Mouse (Mus musculus) liver, embryonic 15.5 days (tissue): ENCODE results near the gene Mrm3. TPM values are rescaled to one million over a fixed set of nuclear protein-coding genes. Genes with fewer than 3 reads are reported as not detected.
A peak's percentile ranks its signal among the peaks of the same experiment; 100 is the strongest.

Experiments
- ATAC-seq: fragments of 200-750 bp; cut with Nextera tagmentation; 2 replicates; pipeline ENCODE4 v1.8.0; 2017; ENCODE audit warnings: moderate number of reproducible peaks, mild to moderate bottlenecking, moderate library complexity; ENCODE audit not compliant: insufficient read depth
- H3K27ac ChIP-seq: fragments of 300-500 bp; sonication (generic); replicated peaks from 2 replicates; pipeline ENCODE4 v1.5.1; 2015; ENCODE audit warnings: mild to moderate bottlenecking, inconsistent platforms
- H3K27me3 ChIP-seq: fragments of 300-500 bp; sonication (generic); 2 replicates; pipeline ENCODE4 v1.6.1; 2015; ENCODE audit warnings: mild to moderate bottlenecking, inconsistent platforms
- H3K36me3 ChIP-seq: fragments of 300-500 bp; sonication (generic); replicated peaks from 2 replicates; pipeline ENCODE4 v1.6.1; 2015; ENCODE audit warnings: moderate library complexity, mild to moderate bottlenecking, inconsistent platforms
- H3K4me1 ChIP-seq: fragments of 300-500 bp; sonication (generic); replicated peaks from 2 replicates; pipeline ENCODE4 v1.6.1; 2015; ENCODE audit warnings: inconsistent platforms
- H3K4me2 ChIP-seq: fragments of 300-500 bp; sonication (generic); 2 replicates; pipeline ENCODE4 v1.6.1; 2015; ENCODE audit warnings: moderate library complexity, mild to moderate bottlenecking, inconsistent platforms
- H3K4me3 ChIP-seq: fragments of 300-500 bp; sonication (generic); replicated peaks from 2 replicates; pipeline ENCODE4 v1.5.1; 2015; ENCODE audit warnings: mild to moderate bottlenecking, inconsistent platforms
- H3K9ac ChIP-seq: fragments of 300-500 bp; sonication (generic); 2 replicates; pipeline ENCODE4 v1.6.1; 2015; ENCODE audit warnings: moderate library complexity, mild to moderate bottlenecking, inconsistent platforms
- H3K9me3 ChIP-seq: fragments of 300-500 bp; sonication (generic); replicated peaks from 2 replicates; pipeline ENCODE4 v1.6.1; 2016; ENCODE audit warnings: inconsistent platforms
- WGBS: fragments of 180-500 bp; shearing (Covaris S2); methylation state at CpG from one replicate; pipeline ENCODE4 v1.1.7; 2015; ENCODE audit warnings: mixed read lengths; ENCODE audit not compliant: insufficient replicate concordance; 5-methylcytosine and 5-hydroxymethylcytosine counted together
- polyA plus RNA-seq: library from polyadenylated mRNA; unstranded; fragments of >200 nt; fragmentation: Nextera tagmentation; extraction: Ambion mirVana; gene quantifications from 2 replicates; pipeline ENCODE4 v1.2.1, GENCODE M21; 2015

Gene Mrm3
- polyA plus RNA-seq, 1 experiment from 2014 or later, result 14.1 TPM

DNA sequence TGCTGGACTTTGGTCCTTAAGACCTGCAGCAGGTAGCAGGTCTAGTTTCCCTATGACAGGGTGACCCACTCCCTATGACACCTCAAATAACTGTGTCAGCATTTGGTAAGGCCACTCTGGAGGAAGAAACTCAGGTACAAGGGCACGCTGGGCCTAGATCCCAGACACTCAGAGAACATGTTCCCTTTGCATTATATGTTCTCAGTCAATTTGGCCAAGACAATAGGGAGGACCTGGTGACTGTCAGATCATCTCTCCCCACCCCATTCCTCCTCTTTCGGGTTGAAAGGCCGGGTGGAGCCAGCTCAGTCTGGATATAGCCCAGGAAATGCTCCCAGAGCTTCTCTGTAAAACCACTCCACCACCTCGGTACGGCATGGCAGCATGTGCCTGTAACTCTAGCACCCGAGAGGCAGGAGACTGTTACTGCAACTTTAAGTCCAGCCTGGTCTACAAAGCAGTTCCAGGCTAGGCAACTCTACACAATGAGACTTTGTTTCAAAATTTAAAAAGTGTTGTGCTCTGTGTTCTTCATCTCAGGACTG lies 25.1 kb downstream of the Mrm3 start:
- Histone ChIP-seq H3K27me3 (no peaks in the 10 kb centered on the region), H3K4me3 (no peak overlapping the region), H3K27ac (peak overlapping the region; percentile 29; the same call in 1 of the 2 replicates), H3K9ac (no peak overlapping the region), H3K4me1 (no peaks in the 10 kb centered on the region), H3K9me3 (no peaks in the 10 kb centered on the region), H3K4me2 (no peak overlapping the region), H3K36me3 (no peaks in the 10 kb centered on the region)
- WGBS, result 65% methylated on average over 6 of the region's 6 CpGs
- no peak for ATAC-seq

DNA sequence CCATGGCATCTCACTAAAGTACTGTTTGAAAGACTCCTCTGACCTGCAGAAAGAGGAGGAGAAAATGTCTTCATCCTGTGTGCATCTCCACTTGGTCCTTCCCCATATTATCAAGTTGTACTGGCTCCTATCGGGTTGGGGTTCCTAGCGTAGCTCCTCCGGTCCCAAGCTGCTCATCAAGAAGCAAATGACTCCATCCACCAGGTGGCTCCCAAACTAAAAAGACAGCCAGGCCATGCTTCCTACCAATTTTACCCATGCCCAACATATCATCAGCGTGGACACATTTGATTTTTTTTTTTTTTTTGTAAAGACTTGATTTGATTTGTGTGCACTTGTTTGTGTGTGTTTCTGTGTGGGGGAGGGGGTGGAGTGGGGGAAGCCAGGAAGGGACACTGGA lies 28.9 kb downstream of the Mrm3 start:
- H3K27ac ChIP-seq, result no peak overlapping the region
- no peaks in the 10 kb centered on the region for H3K4me1 ChIP-seq
- H3K4me3 ChIP-seq, result no peak overlapping the region
- H3K27me3 ChIP-seq, result no peaks in the 10 kb centered on the region
- 70% methylated on average over 4 of the region's 4 CpGs for WGBS
- H3K36me3 ChIP-seq, result no peaks in the 10 kb centered on the region
- no peak overlapping the region for H3K4me2 ChIP-seq
- H3K9ac ChIP-seq, result no peak overlapping the region
- ATAC-seq, result no peak
- no peaks in the 10 kb centered on the region for H3K9me3 ChIP-seq

DNA sequence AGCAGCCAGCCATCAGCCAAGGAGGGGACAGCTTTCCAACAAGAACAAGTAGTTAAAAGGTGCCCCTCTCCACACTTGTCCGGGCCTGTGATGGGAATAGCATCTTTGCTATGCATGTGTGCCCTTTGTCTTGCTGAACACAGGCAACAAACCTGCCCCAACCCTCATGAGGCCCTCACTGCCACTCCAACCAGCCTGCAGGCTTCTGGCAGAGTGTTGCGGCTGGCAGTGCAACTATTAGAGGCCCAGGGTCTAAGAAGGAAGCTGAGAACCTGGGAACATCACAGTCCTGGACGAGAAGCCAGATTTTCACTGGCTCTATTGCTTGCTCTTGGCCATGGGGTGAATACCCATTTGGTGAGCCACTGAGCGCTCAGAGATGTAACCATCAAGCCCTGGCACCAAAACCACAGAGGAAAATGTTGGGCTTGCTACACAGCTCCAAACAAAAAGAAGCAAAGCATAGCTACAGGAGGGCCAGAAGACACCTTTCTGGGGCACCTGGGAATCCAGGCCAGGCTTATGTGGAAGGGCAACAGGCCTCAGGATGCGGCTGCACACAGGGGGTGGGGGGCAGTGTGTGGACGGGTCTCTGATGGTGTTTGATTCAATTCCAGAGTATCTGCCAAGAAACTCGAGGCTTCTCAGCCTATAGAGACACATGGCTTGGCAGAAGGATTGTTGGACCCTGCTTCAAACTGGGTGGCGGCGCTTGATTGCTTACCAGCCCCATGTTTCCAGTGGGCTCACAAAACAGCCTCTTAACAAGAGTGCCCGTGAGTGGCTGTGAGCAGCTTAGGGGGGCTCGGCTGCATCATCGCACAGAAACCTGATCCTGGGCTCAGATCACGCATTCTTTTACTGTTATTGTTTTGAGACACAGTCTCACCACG lies 35.7 kb downstream of the Mrm3 start:
- H3K4me1 ChIP-seq, result no peaks in the 10 kb centered on the region
- WGBS, result 60% methylated on average over 14 of the region's 14 CpGs
- H3K27ac ChIP-seq, result no peak overlapping the region
- no peaks in the 10 kb centered on the region for H3K36me3 ChIP-seq
- ATAC-seq, result no peak
- no peak overlapping the region for H3K9ac ChIP-seq
- no peak overlapping the region for H3K4me2 ChIP-seq
- H3K9me3 ChIP-seq, result no peaks in the 10 kb centered on the region
- H3K4me3 ChIP-seq, result no peak overlapping the region
- no peaks in the 10 kb centered on the region for H3K27me3 ChIP-seq

DNA sequence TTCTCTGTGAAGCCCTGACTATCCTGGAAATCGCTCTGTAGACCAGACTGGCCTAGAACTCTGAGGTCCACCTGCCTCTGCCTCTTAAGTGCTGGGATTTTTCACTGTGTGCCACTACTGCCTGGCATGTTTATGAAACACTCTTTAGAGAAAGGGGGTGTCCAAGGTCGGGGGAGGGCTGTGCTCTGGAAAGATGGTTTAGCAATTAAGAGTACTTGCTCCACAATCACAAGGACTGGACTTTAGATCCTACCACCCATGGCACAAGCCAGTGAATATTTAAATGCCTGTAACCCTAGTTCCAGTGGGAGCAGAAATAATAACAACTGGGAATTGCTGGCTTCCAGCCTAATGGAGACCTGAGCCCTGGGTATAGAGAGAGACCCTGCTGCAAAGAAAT lies 36.5 kb downstream of the Mrm3 start:
- H3K9ac ChIP-seq, result no peak overlapping the region
- H3K27ac ChIP-seq, result no peak overlapping the region
- H3K27me3 ChIP-seq, result no peaks in the 10 kb centered on the region
- H3K4me1 ChIP-seq, result no peaks in the 10 kb centered on the region
- no peaks in the 10 kb centered on the region for H3K9me3 ChIP-seq
- no peak overlapping the region for H3K4me2 ChIP-seq
- WGBS, result 62% methylated on average over 2 of the region's 2 CpGs
- H3K4me3 ChIP-seq, result no peak overlapping the region
- H3K36me3 ChIP-seq, result no peaks in the 10 kb centered on the region
- no peak for ATAC-seq

DNA sequence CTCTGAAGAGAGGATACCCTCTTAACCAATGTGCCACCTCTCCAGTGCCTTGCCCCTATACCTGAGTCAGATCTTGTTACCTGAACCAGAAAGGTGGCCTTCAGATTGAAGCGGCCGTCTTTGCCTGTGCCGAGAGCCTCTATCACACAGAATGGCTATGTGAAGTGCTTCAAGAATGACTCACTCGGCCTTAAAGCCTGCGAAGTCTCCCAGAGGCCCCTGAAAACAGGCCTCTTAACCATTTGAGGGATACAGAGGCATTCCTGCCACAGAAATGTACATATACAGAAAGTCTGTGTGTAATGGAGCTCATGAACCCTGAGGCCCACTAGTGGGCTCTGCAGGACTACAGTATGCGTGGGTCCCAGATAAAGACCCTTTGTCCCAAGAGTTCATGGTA lies 40.3 kb downstream of the Mrm3 start:
- WGBS, result 66% methylated on average over 6 of the region's 6 CpGs
- Histone ChIP-seq H3K4me2 (no peak overlapping the region), H3K27me3 (no peaks in the 10 kb centered on the region), H3K36me3 (no peaks in the 10 kb centered on the region), H3K9me3 (no peaks in the 10 kb centered on the region), H3K4me3 (no peak overlapping the region), H3K9ac (no peak overlapping the region), H3K4me1 (peaks cover 6% of the 10 kb centered on the region), H3K27ac (no peak overlapping the region)
- ATAC-seq, result no peak

DNA sequence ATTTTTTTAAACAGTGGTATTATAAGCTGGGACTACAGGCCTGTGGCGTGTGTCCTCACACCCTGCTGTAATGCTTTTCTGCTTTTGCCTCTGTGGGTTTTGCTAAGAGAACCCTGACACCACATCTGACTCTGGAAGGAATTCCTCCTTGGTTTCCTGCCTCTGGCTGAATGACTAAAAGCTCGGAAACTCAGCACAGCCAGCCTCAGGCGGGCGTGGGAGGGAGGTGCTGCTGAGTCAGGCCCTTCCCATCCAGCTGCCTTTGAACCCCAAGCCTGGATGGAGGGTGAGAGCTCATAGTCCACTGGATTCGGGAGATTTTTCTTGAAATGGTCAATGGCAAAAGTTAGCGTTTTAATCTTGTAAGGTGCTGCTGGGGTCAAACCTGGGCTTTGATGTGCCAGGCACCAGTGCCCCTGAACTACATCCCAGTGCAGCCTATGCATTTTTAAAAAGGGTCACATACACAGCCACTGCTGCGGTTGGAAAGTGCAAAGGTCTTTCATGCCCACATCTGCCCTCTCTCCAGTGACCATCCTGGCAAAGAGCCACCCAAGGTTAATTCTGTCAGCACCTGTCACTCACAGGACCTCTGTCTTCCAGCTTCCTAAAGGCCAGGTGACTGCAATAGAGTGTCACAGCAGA lies 42.0 kb downstream of the Mrm3 start:
- no peaks in the 10 kb centered on the region for H3K27me3 ChIP-seq
- no peaks in the 10 kb centered on the region for H3K9me3 ChIP-seq
- H3K4me2 ChIP-seq, result no peak overlapping the region
- H3K4me1 ChIP-seq, result peaks cover 6% of the 10 kb centered on the region
- no peak overlapping the region for H3K4me3 ChIP-seq
- H3K9ac ChIP-seq, result no peak overlapping the region
- no peak for ATAC-seq
- 38% methylated on average over 7 of the region's 7 CpGs for WGBS
- H3K27ac ChIP-seq, result no peak overlapping the region
- H3K36me3 ChIP-seq, result no peaks in the 10 kb centered on the region

DNA sequence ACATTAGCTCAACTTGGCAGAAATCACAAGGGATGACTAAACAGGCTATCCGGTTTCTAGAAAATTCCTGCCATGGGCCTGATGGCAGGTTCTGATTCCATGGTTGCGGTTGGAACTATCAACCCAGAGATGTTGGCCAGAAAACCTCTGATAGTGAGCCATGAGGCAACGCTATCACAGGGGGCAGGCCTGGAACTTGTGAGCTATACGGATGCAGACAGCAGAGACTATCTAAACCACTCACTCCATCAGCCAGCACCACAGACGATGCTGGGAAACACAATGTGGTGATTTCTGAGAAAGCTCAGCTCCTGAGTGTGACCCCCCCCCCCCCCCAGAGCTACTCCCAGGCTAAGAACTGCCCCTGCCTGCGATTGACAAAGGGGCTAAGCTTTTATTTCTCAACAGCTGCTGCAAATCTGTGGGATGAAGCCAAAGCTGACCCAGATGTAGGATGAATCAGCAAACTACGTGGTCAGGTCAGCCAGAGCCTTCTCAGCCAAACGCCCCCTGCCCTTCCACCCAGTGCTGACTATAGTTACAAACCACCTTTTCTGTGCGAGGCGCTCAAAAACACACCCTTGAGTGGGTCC lies 43.1 kb downstream of the Mrm3 start:
- Histone ChIP-seq H3K9me3 (no peaks in the 10 kb centered on the region), H3K27me3 (no peaks in the 10 kb centered on the region), H3K9ac (no peak overlapping the region), H3K27ac (no peak overlapping the region), H3K36me3 (no peaks in the 10 kb centered on the region), H3K4me3 (no peak overlapping the region), H3K4me1 (peaks cover 6% of the 10 kb centered on the region), H3K4me2 (no peak overlapping the region)
- ATAC-seq, result no peak
- WGBS, result 32% methylated on average over 10 of the region's 10 CpGs

DNA sequence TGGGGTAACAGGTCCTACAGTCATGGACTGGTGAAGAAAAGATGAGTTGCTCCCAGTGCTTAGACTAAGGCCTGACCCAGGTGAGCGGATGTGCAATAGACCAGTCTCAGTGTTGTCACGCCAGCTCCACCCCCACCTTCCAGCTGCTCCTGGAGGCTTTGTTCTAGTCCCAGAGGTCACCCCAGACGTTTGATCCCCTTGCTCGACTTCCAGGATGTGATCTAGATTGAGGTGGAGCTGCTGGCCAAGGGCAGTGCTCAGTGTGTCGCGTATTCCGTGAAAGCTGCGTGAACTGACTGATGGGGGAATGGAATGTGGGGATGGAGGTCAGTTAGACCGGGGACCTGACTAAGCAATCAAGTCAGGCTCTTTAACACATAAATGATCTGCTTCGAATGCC lies 43.8 kb downstream of the Mrm3 start:
- H3K9ac ChIP-seq, result no peak overlapping the region
- H3K27me3 ChIP-seq, result no peaks in the 10 kb centered on the region
- H3K4me2 ChIP-seq, result no peak overlapping the region
- no peaks in the 10 kb centered on the region for H3K9me3 ChIP-seq
- H3K4me3 ChIP-seq, result no peak overlapping the region
- 65% methylated on average over 10 of the region's 10 CpGs for WGBS
- no peaks in the 10 kb centered on the region for H3K36me3 ChIP-seq
- ATAC-seq, result no peak
- H3K4me1 ChIP-seq, result peaks cover 10% of the 10 kb centered on the region
- no peak overlapping the region for H3K27ac ChIP-seq

DNA sequence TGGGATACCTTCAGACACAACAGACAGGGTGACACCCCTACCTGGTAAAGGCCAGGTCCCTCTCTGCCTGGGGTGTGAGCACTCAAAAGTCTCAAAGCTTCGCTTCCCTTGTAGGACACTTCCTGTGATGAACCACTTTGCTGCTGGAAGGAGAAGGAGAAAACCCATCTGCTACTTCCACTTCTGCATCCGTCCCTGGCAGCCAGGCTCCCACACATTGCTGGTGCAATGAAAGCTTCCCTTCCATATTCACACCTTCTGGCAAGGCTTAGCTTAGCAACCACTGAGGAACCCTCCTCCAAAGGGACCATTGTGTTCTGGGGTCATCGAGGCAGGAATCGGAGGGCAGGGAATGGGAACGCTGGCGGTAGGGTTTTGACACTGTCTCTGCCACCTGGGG lies 45.1 kb downstream of the Mrm3 start:
- Histone ChIP-seq H3K36me3 (no peaks in the 10 kb centered on the region), H3K4me2 (no peak overlapping the region), H3K27me3 (no peaks in the 10 kb centered on the region), H3K4me3 (no peak overlapping the region), H3K9ac (no peak overlapping the region), H3K9me3 (no peaks in the 10 kb centered on the region), H3K27ac (no peak overlapping the region), H3K4me1 (peaks cover 10% of the 10 kb centered on the region)
- WGBS, result 77% methylated on average over 6 of the region's 6 CpGs
- ATAC-seq, result no peak

DNA sequence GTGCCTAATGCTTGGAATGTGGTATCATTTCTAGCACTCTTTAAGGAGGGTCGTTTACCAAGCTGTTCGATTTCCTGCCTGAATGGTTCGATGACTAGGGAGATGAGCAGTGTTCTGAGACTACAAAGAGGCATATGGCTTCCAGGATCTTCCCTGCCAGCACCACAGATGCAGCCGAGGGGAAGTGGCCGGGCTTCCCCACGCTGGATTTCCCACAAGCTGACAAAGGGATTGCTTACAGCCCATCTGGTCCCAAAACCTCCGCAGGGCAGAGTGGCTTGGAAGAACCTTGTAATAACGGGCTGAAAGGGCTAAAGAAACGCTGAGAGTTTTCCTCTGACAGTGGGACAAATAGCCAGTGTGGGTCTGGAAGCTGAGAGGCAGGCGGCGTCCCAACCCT lies 46.9 kb downstream of the Mrm3 start:
- Histone ChIP-seq H3K4me3 (no peak overlapping the region), H3K27ac (no peak overlapping the region), H3K36me3 (no peaks in the 10 kb centered on the region), H3K9ac (no peak overlapping the region), H3K4me1 (peaks cover 10% of the 10 kb centered on the region), H3K27me3 (no peaks in the 10 kb centered on the region), H3K4me2 (no peak overlapping the region), H3K9me3 (no peaks in the 10 kb centered on the region)
- ATAC-seq, result no peak
- 42% methylated on average over 11 of the region's 11 CpGs for WGBS

DNA sequence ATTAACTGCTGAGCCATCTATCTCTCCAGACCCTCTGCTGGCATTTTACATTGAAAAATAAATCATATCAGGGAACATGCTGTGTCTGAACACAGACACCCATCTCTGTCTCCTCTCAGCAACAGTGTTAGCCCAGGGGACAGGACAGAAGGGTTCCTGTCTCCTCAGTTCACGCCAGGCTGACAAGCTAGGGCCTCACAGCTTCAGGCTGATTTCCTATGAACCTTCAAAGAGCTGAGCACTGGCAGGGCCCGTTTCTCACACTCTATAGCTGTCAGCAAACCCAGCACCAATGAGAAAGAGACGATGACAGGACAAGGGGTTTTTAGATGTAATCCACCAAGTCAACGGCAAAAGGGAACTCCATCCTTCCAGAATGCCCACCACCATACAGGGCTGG lies 48.4 kb downstream of the Mrm3 start:
- Histone ChIP-seq H3K27ac (no peak overlapping the region), H3K9ac (no peak overlapping the region), H3K4me1 (peaks cover 7% of the 10 kb centered on the region; the same call in 1 of the 2 replicates), H3K36me3 (no peaks in the 10 kb centered on the region), H3K4me2 (no peak overlapping the region), H3K9me3 (no peaks in the 10 kb centered on the region), H3K4me3 (no peak overlapping the region), H3K27me3 (no peaks in the 10 kb centered on the region)
- WGBS, result 59% methylated on average over 4 of the region's 4 CpGs
- no peak for ATAC-seq
